Mouse (Mus musculus) WW6 (cell line): ENCODE results near the gene Tnfrsf22.
A peak's percentile ranks its signal among the peaks of the same experiment; 100 is the strongest.
"Not testable (repeated sequence)": the region's sequence is repeated elsewhere in the genome, so short reads cannot be mapped to it uniquely, and the experiment has no call there.

Experiments
- DNase-seq: peaks from one replicate; pipeline ENCODE4 v3.0.0-alpha.2; 2013; ENCODE audit warnings: low read depth, low spot score

The Tnfrsf22 gene

GRCm38 (mm10) chr7:143649034-143649768 lies at the start of gene Tnfrsf22:
TSS of gene Tnfrsf22 (minus strand) at chr7:143649661.
- DNase-seq: peak; percentile 62

DNA sequence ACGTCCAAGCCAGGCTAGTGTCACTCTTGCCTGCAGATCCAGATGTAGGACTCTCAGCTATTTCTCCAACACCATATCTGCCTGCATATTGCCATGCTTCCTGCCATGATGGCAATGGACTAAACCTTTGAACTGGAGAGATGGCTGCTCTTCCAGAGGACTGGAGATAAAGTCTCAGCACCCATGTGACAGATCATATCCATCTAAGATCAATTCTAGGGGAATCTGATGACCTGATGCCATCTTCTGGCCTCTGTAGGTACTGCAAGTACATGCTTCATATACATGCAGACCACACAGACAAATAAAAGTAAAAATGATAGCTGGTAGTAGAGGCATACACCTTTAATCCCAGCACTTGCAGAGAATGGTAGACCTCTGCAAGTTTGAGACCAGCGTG lies 46.7 kb upstream of the Tnfrsf22 start:
- peak; percentile 29 for DNase-seq

DNA sequence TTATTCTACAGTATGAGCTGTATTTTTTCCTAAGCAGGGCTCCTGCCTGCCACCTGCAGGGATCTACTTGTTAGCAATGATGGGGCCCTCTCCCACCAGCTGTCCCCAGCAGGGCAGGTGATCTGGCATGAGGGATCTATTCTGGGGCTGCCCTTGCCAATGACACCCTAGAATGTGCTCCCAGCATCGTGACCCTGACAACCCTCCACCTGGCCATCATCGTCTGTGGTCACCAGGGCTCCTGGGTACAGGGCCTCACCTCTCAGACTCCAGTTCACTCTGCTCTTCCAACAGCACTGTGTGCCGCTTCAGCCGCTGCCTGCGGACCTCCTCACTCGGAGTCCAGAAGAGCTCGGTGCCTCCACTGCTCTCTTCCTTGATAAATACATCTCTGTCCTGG lies 45.1 kb upstream of the Tnfrsf22 start:
- DNase-seq: no peak

- DNase-seq: no peak
Measured at GRCm38 (mm10) chr7:143692746-143693510, 43.5 kb upstream of the Tnfrsf22 start.

DNA sequence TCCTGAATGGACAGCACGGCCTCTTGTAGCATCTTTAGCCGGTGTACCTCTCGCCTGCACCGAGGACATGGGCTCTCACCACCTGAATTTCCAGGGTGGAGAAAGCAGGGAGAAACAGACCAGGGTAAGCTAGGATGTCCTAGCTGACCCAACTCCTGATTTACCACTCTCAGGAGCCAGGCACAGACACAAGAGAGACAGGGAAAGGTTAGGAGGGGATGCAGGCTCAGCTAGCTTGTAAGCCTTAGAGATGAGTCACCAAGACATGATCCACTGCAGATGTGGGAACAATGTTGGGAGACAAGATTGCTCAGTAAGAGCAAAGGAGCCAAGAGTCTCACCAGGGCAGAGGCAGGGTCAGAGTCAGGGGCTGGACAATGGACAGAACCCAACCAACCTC lies 42.4 kb upstream of the Tnfrsf22 start:
- DNase-seq: no peak

DNA sequence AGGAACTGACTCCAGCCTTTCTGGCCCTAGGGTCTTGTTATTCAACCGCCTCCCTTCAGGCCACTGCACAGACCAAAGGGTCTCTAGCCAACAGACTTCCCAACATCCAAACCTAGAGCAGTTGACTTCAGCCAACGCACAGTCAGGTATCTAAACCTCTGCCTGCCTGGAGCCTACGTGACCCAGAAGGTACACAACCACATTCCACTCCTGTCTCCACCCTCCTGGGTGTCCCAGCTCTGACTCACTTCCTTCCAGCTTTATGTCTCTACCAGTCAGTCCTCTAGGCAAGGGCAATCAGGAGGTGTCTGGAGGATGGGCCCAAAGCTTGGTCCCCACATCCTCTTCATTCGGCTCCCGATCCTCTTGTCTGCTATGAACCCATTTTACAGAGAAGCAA lies 41.7 kb upstream of the Tnfrsf22 start:
- no peak for DNase-seq

- no peak for DNase-seq
Measured at GRCm38 (mm10) chr7:143689946-143690345, 40.5 kb upstream of the Tnfrsf22 start.

- no peak for DNase-seq
Measured at GRCm38 (mm10) chr7:143689481-143689880, 40.0 kb upstream of the Tnfrsf22 start.

DNA sequence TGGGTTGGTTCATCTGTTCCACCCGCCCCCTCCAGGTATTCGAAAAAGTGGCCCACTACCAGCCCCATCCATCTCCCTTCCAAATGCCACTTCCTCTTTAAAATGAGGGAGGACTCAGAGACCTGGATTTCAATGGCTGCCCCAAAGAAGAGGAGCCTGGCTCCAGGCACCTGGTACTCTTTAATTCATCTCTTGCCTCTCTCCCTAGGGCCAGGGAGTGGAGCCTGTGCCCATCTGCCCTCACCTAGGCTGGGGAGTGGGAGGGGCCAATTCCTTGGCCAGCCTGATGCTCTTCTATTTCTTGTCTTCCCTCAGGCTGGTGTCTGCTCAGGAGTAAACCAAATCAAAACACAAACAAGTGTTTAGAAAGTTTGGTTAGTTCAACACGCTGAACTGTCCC lies 37.2 kb upstream of the Tnfrsf22 start:
- not testable (repeated sequence) for DNase-seq

- DNase-seq: not testable (repeated sequence)
Measured at GRCm38 (mm10) chr7:143686191-143686590, 36.7 kb upstream of the Tnfrsf22 start.

- peak; percentile 58 for DNase-seq
Measured at GRCm38 (mm10) chr7:143685359-143686067, 36.1 kb upstream of the Tnfrsf22 start, which contains the start of gene Tnfrsf23. TSS of gene Tnfrsf23 (minus strand) at chr7:143685872.

DNA sequence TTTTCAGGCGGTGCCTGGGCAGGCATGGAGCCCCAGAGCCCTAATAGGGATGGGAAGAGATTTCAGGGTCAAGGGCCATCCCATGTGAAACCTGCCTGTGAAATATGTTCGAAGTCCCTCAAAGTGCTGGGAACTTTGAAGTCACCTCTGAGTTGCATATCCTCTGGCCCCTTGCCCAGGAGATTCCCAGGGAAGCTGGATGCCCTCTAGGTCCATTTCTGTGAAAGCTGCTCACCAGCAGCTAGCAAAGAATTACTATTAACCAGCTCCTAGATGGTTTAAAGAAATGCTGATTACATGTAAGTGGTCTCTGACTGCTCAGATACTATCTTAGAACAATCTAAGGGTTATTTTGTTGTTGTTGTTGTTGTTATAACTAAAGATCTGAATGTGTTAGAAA lies 35.1 kb upstream of the Tnfrsf22 start:
- not testable (repeated sequence) for DNase-seq

DNA sequence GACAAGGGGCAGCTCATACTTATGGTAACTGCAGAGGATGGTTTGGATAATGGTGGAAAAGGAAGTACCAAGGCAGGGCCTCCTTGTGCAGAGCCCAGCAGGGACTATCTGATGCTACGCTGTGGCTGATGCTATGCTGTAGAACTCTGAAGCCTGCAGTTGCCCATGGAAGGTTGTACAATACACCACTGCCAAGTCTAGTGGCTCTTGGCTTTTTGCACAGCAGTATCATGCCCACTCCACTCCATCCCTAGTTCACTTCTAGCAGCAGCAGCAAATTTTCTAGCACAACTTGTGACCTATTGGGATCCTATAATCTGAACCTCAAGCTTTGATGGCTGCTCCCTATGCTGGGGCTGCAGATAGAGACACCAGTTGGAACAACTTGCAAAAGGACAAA lies 32.1 kb upstream of the Tnfrsf22 start:
- DNase-seq: no peak

GRCm38 (mm10) chr7:143680836-143681235 lies 31.4 kb upstream of the Tnfrsf22 start:
- not testable (repeated sequence) for DNase-seq

DNA sequence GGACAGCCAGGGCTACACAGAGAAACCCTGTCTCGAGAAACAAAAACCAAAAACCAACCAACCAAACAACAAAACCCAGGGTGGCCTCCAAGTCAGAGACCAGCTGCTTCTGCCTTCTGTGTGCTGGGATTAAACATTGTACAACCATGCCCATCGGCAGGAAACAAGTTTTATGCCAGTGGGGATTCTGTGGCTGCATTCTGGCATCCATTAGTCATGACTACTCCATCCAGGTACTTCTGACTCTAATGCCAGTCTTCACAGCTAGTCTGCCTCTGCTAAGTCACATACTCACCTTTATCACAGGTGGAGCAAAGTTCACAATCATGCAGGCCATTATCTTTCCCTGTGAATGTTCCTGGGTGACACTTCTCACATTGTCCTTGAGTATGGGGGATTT lies 30.2 kb upstream of the Tnfrsf22 start:
- DNase-seq: not testable (repeated sequence)

DNA sequence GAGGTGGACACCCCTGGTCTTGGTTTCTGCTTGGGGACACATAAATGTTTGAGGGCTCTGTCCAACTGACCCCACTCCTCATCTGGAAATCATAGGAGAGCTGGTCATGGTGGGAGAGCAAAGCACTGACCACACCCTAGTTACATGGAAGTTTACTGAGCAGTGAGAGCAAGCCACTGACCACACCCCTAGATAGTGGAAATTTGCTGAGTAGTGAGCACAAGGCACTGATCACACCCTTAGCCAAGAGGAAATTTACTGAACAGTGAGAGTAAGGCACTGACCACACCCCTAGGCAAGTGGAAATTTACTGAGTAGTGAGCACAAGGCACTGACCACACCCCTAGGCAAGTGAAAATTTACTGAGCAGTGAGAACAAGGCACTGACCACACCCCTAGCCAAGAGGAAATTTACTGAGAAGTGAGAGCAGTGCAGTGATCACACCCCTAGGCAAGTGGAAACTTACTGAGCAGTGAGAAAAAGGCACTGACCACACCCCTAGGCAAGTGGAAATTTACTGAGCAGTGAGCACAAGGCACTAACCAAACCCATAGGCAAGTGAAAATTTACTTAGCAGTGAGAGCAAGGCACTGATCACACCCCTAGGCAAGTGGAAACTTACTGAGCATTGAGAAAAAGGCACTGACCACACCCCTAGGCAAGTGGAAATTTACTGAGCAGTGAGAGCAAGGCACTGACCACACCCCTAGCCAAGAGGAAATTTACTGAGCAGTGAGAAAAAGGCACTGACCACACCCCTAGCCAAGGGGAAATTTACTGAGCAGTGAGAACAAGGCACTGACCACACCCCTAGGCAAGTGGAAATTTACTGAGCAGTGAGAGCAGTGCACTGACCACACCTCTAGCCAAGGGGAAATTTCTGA lies 17.2 kb upstream of the Tnfrsf22 start:
- DNase-seq: no peak

DNA sequence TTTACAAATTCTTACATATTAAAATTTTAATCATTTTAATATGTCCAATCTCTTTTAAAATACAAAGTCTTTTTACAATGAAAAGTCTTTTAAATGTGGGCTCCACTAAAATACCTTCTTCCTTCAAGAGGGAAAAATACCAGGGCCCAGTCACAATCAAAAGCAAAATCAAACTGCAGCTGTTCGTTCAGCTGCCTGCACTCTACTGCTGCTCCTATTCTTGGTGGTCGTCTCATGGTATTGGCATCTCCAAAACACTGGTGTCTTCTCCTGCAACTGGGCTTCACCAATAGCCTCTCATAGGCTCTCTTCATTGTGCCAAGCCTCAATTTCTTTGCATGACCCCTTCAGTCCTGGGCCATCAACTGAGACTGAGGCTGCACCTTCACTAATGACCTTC lies 14.0 kb upstream of the Tnfrsf22 start:
- no peak for DNase-seq

DNA sequence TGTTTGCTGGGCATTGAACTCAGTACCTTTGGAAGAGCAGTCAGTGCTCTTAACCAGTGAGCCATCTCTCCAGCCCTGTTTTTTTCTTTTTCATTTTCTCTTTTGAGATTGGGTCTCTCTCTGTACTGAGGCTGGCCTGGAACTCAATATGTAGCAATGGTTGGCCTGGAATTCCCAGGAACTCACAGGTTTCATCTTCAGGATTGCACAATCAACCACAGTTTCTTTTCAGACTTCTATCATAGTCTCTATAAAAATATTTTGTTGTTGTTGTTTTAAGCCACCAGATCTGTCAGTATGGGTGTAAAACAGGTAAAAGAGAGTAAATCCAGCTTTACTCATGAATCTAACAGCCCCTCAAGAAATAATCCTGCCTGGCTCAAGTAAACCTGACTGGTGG lies 11.3 kb upstream of the Tnfrsf22 start:
- no peak for DNase-seq

GRCm38 (mm10) chr7:143649769-143650346 lies 397 bp upstream of the Tnfrsf22 start:
- DNase-seq: not testable (repeated sequence)

GRCm38 (mm10) chr7:143643949-143644348 lies 5.5 kb downstream of the Tnfrsf22 start:
- not testable (repeated sequence) for DNase-seq

DNA sequence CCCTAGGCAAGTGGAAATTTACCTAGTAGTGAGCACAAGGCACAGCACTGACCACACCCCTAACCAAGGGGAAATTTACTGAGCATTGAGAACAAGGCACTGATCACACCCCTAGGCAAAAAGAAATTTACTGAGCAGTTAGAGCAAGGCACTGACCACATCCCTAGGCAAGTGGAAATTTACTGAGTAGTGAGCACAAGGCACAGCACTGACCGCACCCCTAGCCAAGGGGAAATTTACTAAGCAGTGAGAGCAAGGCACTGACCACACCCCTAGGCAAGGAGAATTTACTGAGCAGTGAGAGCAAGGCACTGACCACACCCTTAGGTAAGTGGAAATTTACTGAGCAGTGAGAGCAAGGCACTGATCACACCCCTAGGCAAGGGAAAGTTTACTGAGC lies 12.8 kb downstream of the Tnfrsf22 start:
- DNase-seq: no peak
